Mouse (Mus musculus) liver, embryonic 11.5 days (tissue): ENCODE data around the gene Neurl4. TPM values are rescaled to one million over a fixed set of nuclear protein-coding genes. Genes with fewer than 3 reads are reported as not detected.
"Not testable (repeated sequence)": the region's sequence is repeated elsewhere in the genome, so short reads cannot be mapped to it uniquely, and the experiment has no call there.

ENCODE experiments used
- ATAC-seq: fragments of 200-750 bp; cut with Nextera tagmentation; replicated peaks from 2 replicates; pipeline ENCODE4 v1.8.0; 2017; ENCODE audit warnings: moderate number of reproducible peaks, mild to moderate bottlenecking, moderate TSS enrichment, moderate library complexity; ENCODE audit not compliant: low FRiP score
- DNase-seq: peaks from one replicate; pipeline ENCODE4 v3.0.0-alpha.2; 2017; ENCODE audit warnings: low spot score
- H3K27ac ChIP-seq: fragments of 300-500 bp; sonication (generic); 2 replicates; pipeline ENCODE4 v1.5.1; 2014; ENCODE audit warnings: mild to moderate bottlenecking, low read depth, low read length, control low read depth
- H3K27me3 ChIP-seq: fragments of 300-500 bp; sonication (generic); replicated peaks from 2 replicates; pipeline ENCODE4 v1.6.1; 2014; ENCODE audit warnings: low read length, mixed read lengths; ENCODE audit not compliant: control insufficient read depth, insufficient read depth
- H3K36me3 ChIP-seq: fragments of 300-500 bp; sonication (generic); 2 replicates; pipeline ENCODE4 v1.6.1; 2014; ENCODE audit warnings: mild to moderate bottlenecking, low read length, moderate library complexity, mixed read lengths; ENCODE audit not compliant: control insufficient read depth, insufficient read depth
- H3K4me1 ChIP-seq: fragments of 300-500 bp; sonication (generic); replicated peaks from 2 replicates; pipeline ENCODE4 v1.6.1; 2014; ENCODE audit warnings: low read length, mixed read lengths; ENCODE audit not compliant: control insufficient read depth, insufficient read depth
- H3K4me2 ChIP-seq: fragments of 300-500 bp; sonication (generic); 2 replicates; pipeline ENCODE4 v1.6.1; 2014; ENCODE audit warnings: mild to moderate bottlenecking, control low read depth, moderate library complexity
- H3K4me3 ChIP-seq: fragments of 300-500 bp; sonication (generic); 2 replicates; pipeline ENCODE4 v1.5.1; 2014; ENCODE audit warnings: low read depth, low read length, control low read depth
- H3K9ac ChIP-seq: fragments of 300-500 bp; sonication (generic); 2 replicates; pipeline ENCODE4 v1.6.1; 2014; ENCODE audit warnings: low read depth, low read length, control low read depth
- H3K9me3 ChIP-seq: fragments of 300-500 bp; sonication (generic); 2 replicates; pipeline ENCODE4 v1.6.1; 2016; ENCODE audit warnings: low read length, inconsistent platforms, mixed read lengths; ENCODE audit not compliant: control insufficient read depth
- WGBS: fragments of 180-500 bp; shearing (Covaris S2); extraction: QIAGEN DNeasy Blood & Tissue Kit; methylation state at CpG from one replicate; pipeline ENCODE4 v1.1.7; 2014; 5-methylcytosine and 5-hydroxymethylcytosine counted together
- microRNA-seq: library from miRNA; unstranded; fragments of <30 nt; microRNA quantifications from one replicate; pipeline ENCODE4, GENCODE M21; 2017; ENCODE audit warnings: borderline number of aligned reads
- polyA plus RNA-seq: library from polyadenylated mRNA; unstranded; fragments of >200 nt; fragmentation: Nextera tagmentation; extraction: Ambion mirVana; gene quantifications from 2 replicates; pipeline ENCODE4 v1.2.1, GENCODE M21; 2014

Gene Neurl4
- polyA plus RNA-seq, 1 experiment from 2014 or later: 10.5 TPM

- H3K4me1 ChIP-seq, H3K27ac ChIP-seq, ATAC-seq, DNase-seq, H3K27me3 ChIP-seq, H3K4me3 ChIP-seq, H3K9me3 ChIP-seq, H3K4me2 ChIP-seq, H3K9ac ChIP-seq, H3K36me3 ChIP-seq: not testable (repeated sequence)
- 70% methylated on average over 4 of the region's 4 CpGs for WGBS
These were observed 54.7 kb downstream of the Neurl4 start for GRCm38 (mm10) chr11:69955618-69956017.

DNA sequence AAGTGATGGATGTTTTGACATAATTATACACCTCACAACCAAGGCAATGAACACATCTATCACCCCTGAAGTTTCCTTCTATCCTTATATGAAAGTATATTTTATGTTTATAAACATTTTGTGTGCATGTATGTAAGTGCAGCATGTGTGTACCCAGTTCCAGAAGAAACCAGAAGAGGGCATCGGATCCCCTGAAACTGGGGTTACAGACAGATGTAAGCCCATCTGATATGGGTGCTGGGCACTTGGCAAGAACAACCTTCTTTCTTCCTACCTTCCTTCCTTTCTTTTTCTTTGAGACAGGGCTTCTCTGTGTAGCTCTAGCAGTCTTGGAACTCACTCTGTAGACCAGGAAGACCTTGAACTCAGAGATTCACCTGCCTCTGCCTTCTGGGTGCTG, 55.3 kb downstream of the Neurl4 start:
- WGBS: 59% methylated on average over 1 of the region's 1 CpGs
- no peak for DNase-seq
- peaks cover 4% of the 10 kb centered on the region; the same call in 1 of the 2 replicates for H3K27me3 ChIP-seq

GRCm38 (mm10) chr11:69960616-69961015, 59.7 kb downstream of the Neurl4 start:
- 30% methylated on average over 5 of the region's 5 CpGs for WGBS
- Histone ChIP-seq H3K4me2 (no peak overlapping the region), H3K4me1 (peaks cover 5% of the 10 kb centered on the region), H3K4me3 (no peak overlapping the region), H3K27me3 (peaks cover 41% of the 10 kb centered on the region), H3K36me3 (no peaks in the 10 kb centered on the region), H3K27ac (no peak overlapping the region), H3K9me3 (no peaks in the 10 kb centered on the region), H3K9ac (no peak overlapping the region)
- no peak for DNase-seq
- ATAC-seq: no peak

More for the DNA sequence above, 55.3 kb downstream of the Neurl4 start:
- Histone ChIP-seq H3K4me1 (no peaks in the 10 kb centered on the region), H3K4me2 (no peak overlapping the region), H3K9me3 (no peaks in the 10 kb centered on the region), H3K4me3 (no peak overlapping the region), H3K9ac (no peak overlapping the region), H3K36me3 (no peaks in the 10 kb centered on the region), H3K27ac (no peak overlapping the region)
- no peak for ATAC-seq

DNA sequence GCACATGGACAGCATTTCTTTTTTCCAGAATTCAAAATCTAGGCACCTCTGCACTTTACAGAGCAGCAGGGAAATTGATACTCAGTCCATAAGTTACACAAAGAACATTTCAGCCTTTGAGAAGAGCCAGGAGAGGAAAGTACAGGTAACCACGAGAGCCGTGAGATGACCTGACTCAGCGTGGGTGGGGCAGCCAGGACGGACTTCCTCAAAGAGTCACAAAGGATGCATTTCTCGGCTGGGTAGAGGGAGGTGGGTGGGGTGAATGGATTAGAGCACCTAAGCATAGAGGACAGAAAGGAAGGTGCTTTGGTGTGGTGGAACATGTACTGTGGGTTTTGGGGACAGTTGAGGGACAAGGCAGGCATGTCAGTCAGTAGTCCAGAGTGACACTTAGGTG, 61.0 kb downstream of the Neurl4 start:
- peaks cover 53% of the 10 kb centered on the region for H3K27me3 ChIP-seq
- WGBS: 27% methylated on average over 5 of the region's 5 CpGs

More for the DNA sequence above, 61.0 kb downstream of the Neurl4 start:
- Histone ChIP-seq H3K4me1 (peaks cover 18% of the 10 kb centered on the region), H3K27ac (no peak overlapping the region), H3K36me3 (no peaks in the 10 kb centered on the region), H3K4me3 (no peak overlapping the region), H3K4me2 (no peak overlapping the region), H3K9me3 (no peaks in the 10 kb centered on the region), H3K9ac (no peak overlapping the region)
- DNase-seq (no peak), ATAC-seq (no peak)

Small RNA genes lying within 50 kb of the gene (microRNA-seq; reads per million reads assigned to microRNA genes)
- not detected for gene Mir6924

Other genes with a start within 250 kb of the Neurl4 start
- gene Sox15, start 245.8 kb upstream of the Neurl4 start, polyA plus RNA-seq: not detected in 2 replicates
- 20.7 and 24.0 TPM in 2 replicates for gene Mpdu1, start 238.4 kb upstream of the Neurl4 start, polyA plus RNA-seq
- gene Cd68, start 234.9 kb upstream of the Neurl4 start, polyA plus RNA-seq: 21.0 and 22.0 TPM in 2 replicates
- 755 and 757 TPM in 2 replicates for gene Eif4a1, start 228.6 kb upstream of the Neurl4 start, polyA plus RNA-seq
- gene Senp3, start 219.0 kb upstream of the Neurl4 start, polyA plus RNA-seq: 75.4 and 79.1 TPM in 2 replicates
- 0.37 TPM in 1 of 2 replicates, not detected in the other for gene Tnfsf13, start 215.3 kb upstream of the Neurl4 start, polyA plus RNA-seq
- gene Tnfsf12, start 205.2 kb upstream of the Neurl4 start, polyA plus RNA-seq: 4.5 and 6.0 TPM in 2 replicates
- 1.7 and 2.6 TPM in 2 replicates for gene Tnfsfm13, start 205.0 kb upstream of the Neurl4 start, polyA plus RNA-seq
- 46.1 and 48.9 TPM in 2 replicates for gene Polr2a, start 142.4 kb upstream of the Neurl4 start, polyA plus RNA-seq
- not detected in 2 replicates for gene Slc35g3, start 139.1 kb upstream of the Neurl4 start, polyA plus RNA-seq
- gene Zbtb4, start 135.2 kb upstream of the Neurl4 start, polyA plus RNA-seq: 0.90 and 1.0 TPM in 2 replicates
- gene Chrnb1, start 105.1 kb upstream of the Neurl4 start, polyA plus RNA-seq: 1.3 and 1.4 TPM in 2 replicates
- 1.2 TPM in 2 replicates for gene Fgf11, start 99.2 kb upstream of the Neurl4 start, polyA plus RNA-seq
- gene Tmem102, start 95.4 kb upstream of the Neurl4 start, polyA plus RNA-seq: 0.96 and 1.2 TPM in 2 replicates
- gene Gm39566, start 85.8 kb upstream of the Neurl4 start, polyA plus RNA-seq: not detected in 2 replicates
- gene Spem2, start 82.6 kb upstream of the Neurl4 start, polyA plus RNA-seq: not detected in 2 replicates
- not detected in 2 replicates for gene Spem1, start 78.9 kb upstream of the Neurl4 start, polyA plus RNA-seq
- 2.8 and 3.4 TPM in 2 replicates for gene Nlgn2, start 63.3 kb upstream of the Neurl4 start, polyA plus RNA-seq
- gene Tmem256, start 62.6 kb upstream of the Neurl4 start, polyA plus RNA-seq: 336 and 370 TPM in 2 replicates
- 63.5 and 70.1 TPM in 2 replicates for gene Plscr3, start 54.7 kb upstream of the Neurl4 start, polyA plus RNA-seq
- gene Tnk1, start 42.3 kb upstream of the Neurl4 start, polyA plus RNA-seq: 0.57 and 0.62 TPM in 2 replicates
- gene Tmem95, start 23.1 kb upstream of the Neurl4 start, polyA plus RNA-seq: not detected in 2 replicates
- gene Kctd11, start 19.7 kb upstream of the Neurl4 start, polyA plus RNA-seq: 2.3 and 3.6 TPM in 2 replicates
- gene Acap1, start 5.5 kb upstream of the Neurl4 start, polyA plus RNA-seq: 8.6 and 8.7 TPM in 2 replicates
- 3.2 and 4.0 TPM in 2 replicates for gene 2810408A11Rik, start 85 bp upstream of the Neurl4 start, polyA plus RNA-seq
- 121 and 130 TPM in 2 replicates for gene Gps2, start 12.8 kb downstream of the Neurl4 start, polyA plus RNA-seq
- 2,995 and 3,090 TPM in 2 replicates for gene Eif5a, start 20.9 kb downstream of the Neurl4 start, polyA plus RNA-seq
- 1.3 and 1.7 TPM in 2 replicates for gene Ybx2, start 34.7 kb downstream of the Neurl4 start, polyA plus RNA-seq
- gene Slc2a4, start 47.1 kb downstream of the Neurl4 start, polyA plus RNA-seq: 7.0 and 8.3 TPM in 2 replicates
- 4.0 and 5.1 TPM in 2 replicates for gene Cldn7, start 63.7 kb downstream of the Neurl4 start, polyA plus RNA-seq
- 20.8 and 24.0 TPM in 2 replicates for gene Ctdnep1, start 80.1 kb downstream of the Neurl4 start, polyA plus RNA-seq
- gene Elp5, start 81.4 kb downstream of the Neurl4 start, polyA plus RNA-seq: 131 and 146 TPM in 2 replicates
- gene Gabarap, start 90.1 kb downstream of the Neurl4 start, polyA plus RNA-seq: 302 and 311 TPM in 2 replicates
- gene Phf23, start 94.7 kb downstream of the Neurl4 start, polyA plus RNA-seq: 33.2 and 36.6 TPM in 2 replicates
- 22.1 and 23.3 TPM in 2 replicates for gene Dvl2, start 99.5 kb downstream of the Neurl4 start, polyA plus RNA-seq
- gene Acadvl, start 114.3 kb downstream of the Neurl4 start, polyA plus RNA-seq: 85.7 and 89.7 TPM in 2 replicates
- gene Dlg4, start 115.9 kb downstream of the Neurl4 start, polyA plus RNA-seq: 9.3 and 9.4 TPM in 2 replicates
- 0.40 and 0.66 TPM in 2 replicates for gene Asgr1, start 153.0 kb downstream of the Neurl4 start, polyA plus RNA-seq
- 4.3 and 5.8 TPM in 2 replicates for gene Asgr2, start 191.6 kb downstream of the Neurl4 start, polyA plus RNA-seq
- gene Mgl2, start 229.3 kb downstream of the Neurl4 start, polyA plus RNA-seq: 0.63 and 1.5 TPM in 2 replicates